Mouse (Mus musculus): ENCODE results near the gene Slc39a11. TPM values are rescaled to one million over a fixed set of nuclear protein-coding genes. Genes with fewer than 3 reads are reported as not detected.
A peak's percentile ranks its signal among the peaks of the same experiment; 100 is the strongest.

Slc39a11 gene
- polyA plus RNA-seq, 1 experiment from 2014 or later: 25.4 TPM

GRCm38 (mm10) chr11:113391664-113392063, 258.2 kb downstream of the Slc39a11 start:
- Histone ChIP-seq H3K9me3 (ENCODE audit: low read length) (no peaks in the 10 kb centered on the region), H3K36me3 (ENCODE audit: insufficient read depth, low read length) (no peaks in the 10 kb centered on the region), H3K4me3 (ENCODE audit: low read length) (no peak overlapping the region), H3K4me1 (ENCODE audit: insufficient read depth, low read length) (peaks cover 8% of the 10 kb centered on the region; the same call in 1 of the 2 replicates), H3K9ac (replicated peaks; ENCODE audit: low read length) (no peak overlapping the region), H3K4me2 (replicated peaks; ENCODE audit: low read depth, low read length) (no peak overlapping the region), H3K27ac (ENCODE audit: low read length) (no peak overlapping the region), H3K27me3 (ENCODE audit: insufficient read depth, low read length) (no peaks in the 10 kb centered on the region)
- 89% methylated on average over 12 of the region's 12 CpGs for WGBS
- no peak for ATAC-seq (ENCODE audit: low FRiP score, low TSS enrichment)

- 42% methylated on average over 6 of the region's 6 CpGs for WGBS
- Histone ChIP-seq H3K27ac (ENCODE audit: low read length) (no peak overlapping the region), H3K4me2 (replicated peaks; ENCODE audit: low read depth, low read length) (no peak overlapping the region), H3K4me3 (ENCODE audit: low read length) (no peak overlapping the region), H3K36me3 (ENCODE audit: insufficient read depth, low read length) (no peaks in the 10 kb centered on the region), H3K4me1 (ENCODE audit: insufficient read depth, low read length) (peaks cover 8% of the 10 kb centered on the region; the same call in 1 of the 2 replicates), H3K9me3 (ENCODE audit: low read length) (no peaks in the 10 kb centered on the region), H3K9ac (replicated peaks; ENCODE audit: low read length) (no peak overlapping the region), H3K27me3 (ENCODE audit: insufficient read depth, low read length) (no peaks in the 10 kb centered on the region)
- peak; percentile 72; the same call in 1 of the 2 replicates for ATAC-seq (ENCODE audit: low FRiP score, low TSS enrichment)
Measured at GRCm38 (mm10) chr11:113389637-113390036, 260.2 kb downstream of the Slc39a11 start.

- no peak for ATAC-seq (ENCODE audit: low FRiP score, low TSS enrichment)
- Histone ChIP-seq H3K27ac (ENCODE audit: low read length) (no peak overlapping the region), H3K9ac (replicated peaks; ENCODE audit: low read length) (no peak overlapping the region), H3K4me3 (ENCODE audit: low read length) (no peak overlapping the region), H3K36me3 (ENCODE audit: insufficient read depth, low read length) (no peaks in the 10 kb centered on the region), H3K4me1 (ENCODE audit: insufficient read depth, low read length) (peaks cover 8% of the 10 kb centered on the region; the same call in 1 of the 2 replicates), H3K27me3 (ENCODE audit: insufficient read depth, low read length) (no peaks in the 10 kb centered on the region), H3K9me3 (ENCODE audit: low read length) (no peaks in the 10 kb centered on the region), H3K4me2 (replicated peaks; ENCODE audit: low read depth, low read length) (no peak overlapping the region)
- WGBS: 26% methylated on average over 10 of the region's 10 CpGs
Measured at GRCm38 (mm10) chr11:113382674-113383571, 267.0 kb downstream of the Slc39a11 start.

GRCm38 (mm10) chr11:113381550-113381949, 268.3 kb downstream of the Slc39a11 start:
- Histone ChIP-seq H3K9ac (replicated peaks; ENCODE audit: low read length) (no peak overlapping the region), H3K4me3 (ENCODE audit: low read length) (no peak overlapping the region), H3K4me2 (replicated peaks; ENCODE audit: low read depth, low read length) (no peak overlapping the region), H3K9me3 (ENCODE audit: low read length) (no peaks in the 10 kb centered on the region), H3K27ac (ENCODE audit: low read length) (no peak overlapping the region), H3K36me3 (ENCODE audit: insufficient read depth, low read length) (no peaks in the 10 kb centered on the region), H3K27me3 (ENCODE audit: insufficient read depth, low read length) (no peaks in the 10 kb centered on the region), H3K4me1 (ENCODE audit: insufficient read depth, low read length) (peaks cover 8% of the 10 kb centered on the region; the same call in 1 of the 2 replicates)
- 78% methylated on average over 8 of the region's 8 CpGs for WGBS
- no peak for ATAC-seq (ENCODE audit: low FRiP score, low TSS enrichment)

GRCm38 (mm10) chr11:113378867-113379266, 271.0 kb downstream of the Slc39a11 start:
- Histone ChIP-seq H3K4me1 (ENCODE audit: insufficient read depth, low read length) (peaks cover 8% of the 10 kb centered on the region; the same call in 1 of the 2 replicates), H3K27me3 (ENCODE audit: insufficient read depth, low read length) (no peaks in the 10 kb centered on the region), H3K9ac (replicated peaks; ENCODE audit: low read length) (no peak overlapping the region), H3K36me3 (ENCODE audit: insufficient read depth, low read length) (no peaks in the 10 kb centered on the region), H3K4me2 (replicated peaks; ENCODE audit: low read depth, low read length) (no peak overlapping the region), H3K9me3 (ENCODE audit: low read length) (no peaks in the 10 kb centered on the region), H3K4me3 (ENCODE audit: low read length) (no peak overlapping the region), H3K27ac (ENCODE audit: low read length) (no peak overlapping the region)
- WGBS: 69% methylated on average over 9 of the region's 9 CpGs
- no peak for ATAC-seq (ENCODE audit: low FRiP score, low TSS enrichment)

- Histone ChIP-seq H3K4me1 (ENCODE audit: insufficient read depth, low read length) (no peaks in the 10 kb centered on the region), H3K9ac (replicated peaks; ENCODE audit: low read length) (no peak overlapping the region), H3K4me2 (replicated peaks; ENCODE audit: low read depth, low read length) (no peak overlapping the region), H3K27me3 (ENCODE audit: insufficient read depth, low read length) (no peaks in the 10 kb centered on the region), H3K9me3 (ENCODE audit: low read length) (no peaks in the 10 kb centered on the region; the same call in 1 of the 2 replicates), H3K36me3 (ENCODE audit: insufficient read depth, low read length) (no peaks in the 10 kb centered on the region), H3K4me3 (ENCODE audit: low read length) (no peak overlapping the region), H3K27ac (ENCODE audit: low read length) (no peak overlapping the region)
- ATAC-seq (ENCODE audit: low FRiP score, low TSS enrichment): no peak
- WGBS: 85% methylated on average over 9 of the region's 9 CpGs
Measured at GRCm38 (mm10) chr11:113376066-113376465, 273.8 kb downstream of the Slc39a11 start.

GRCm38 (mm10) chr11:113373926-113374325, 276.0 kb downstream of the Slc39a11 start:
- H3K9ac ChIP-seq (replicated peaks; ENCODE audit: low read length): no peak overlapping the region
- no peaks in the 10 kb centered on the region; the same call in 1 of the 2 replicates for H3K9me3 ChIP-seq (ENCODE audit: low read length)
- no peaks in the 10 kb centered on the region for H3K27me3 ChIP-seq (ENCODE audit: insufficient read depth, low read length)
- no peaks in the 10 kb centered on the region for H3K36me3 ChIP-seq (ENCODE audit: insufficient read depth, low read length)
- no peak overlapping the region for H3K4me2 ChIP-seq (replicated peaks; ENCODE audit: low read depth, low read length)
- no peaks in the 10 kb centered on the region for H3K4me1 ChIP-seq (ENCODE audit: insufficient read depth, low read length)
- no peak for ATAC-seq (ENCODE audit: low FRiP score, low TSS enrichment)
- no peak overlapping the region for H3K4me3 ChIP-seq (ENCODE audit: low read length)
- WGBS: 89% methylated on average over 10 of the region's 10 CpGs
- H3K27ac ChIP-seq (ENCODE audit: low read length): no peak overlapping the region

- no peak overlapping the region for H3K4me2 ChIP-seq (replicated peaks; ENCODE audit: low read depth, low read length)
- no peak overlapping the region for H3K27ac ChIP-seq (ENCODE audit: low read length)
- H3K9me3 ChIP-seq (ENCODE audit: low read length): no peaks in the 10 kb centered on the region; the same call in 1 of the 2 replicates
- no peak for ATAC-seq (ENCODE audit: low FRiP score, low TSS enrichment)
- H3K27me3 ChIP-seq (ENCODE audit: insufficient read depth, low read length): no peaks in the 10 kb centered on the region
- H3K9ac ChIP-seq (replicated peaks; ENCODE audit: low read length): no peak overlapping the region
- H3K36me3 ChIP-seq (ENCODE audit: insufficient read depth, low read length): no peaks in the 10 kb centered on the region
- H3K4me3 ChIP-seq (ENCODE audit: low read length): no peak overlapping the region
- H3K4me1 ChIP-seq (ENCODE audit: insufficient read depth, low read length): peaks cover under 1% of the 10 kb centered on the region; the same call in 1 of the 2 replicates
- WGBS: 93% methylated on average over 9 of the region's 9 CpGs
Measured at GRCm38 (mm10) chr11:113373331-113373730, 276.5 kb downstream of the Slc39a11 start.

- Histone ChIP-seq H3K4me1 (ENCODE audit: insufficient read depth, low read length) (peaks cover 22% of the 10 kb centered on the region), H3K9me3 (ENCODE audit: low read length) (no peaks in the 10 kb centered on the region; the same call in 1 of the 2 replicates), H3K36me3 (ENCODE audit: insufficient read depth, low read length) (no peaks in the 10 kb centered on the region), H3K27ac (ENCODE audit: low read length) (no peak overlapping the region), H3K4me3 (ENCODE audit: low read length) (no peak overlapping the region), H3K27me3 (ENCODE audit: insufficient read depth, low read length) (no peaks in the 10 kb centered on the region), H3K9ac (replicated peaks; ENCODE audit: low read length) (no peak overlapping the region), H3K4me2 (replicated peaks; ENCODE audit: low read depth, low read length) (no peak overlapping the region)
- peak; percentile 72 for ATAC-seq (ENCODE audit: low FRiP score, low TSS enrichment)
- 21% methylated on average over 13 of the region's 13 CpGs for WGBS
Measured at GRCm38 (mm10) chr11:113368046-113368445, 281.8 kb downstream of the Slc39a11 start.

All from kidney, embryonic 16.5 days (tissue).